Mouse (Mus musculus) megakaryocyte, embryonic 14.5 days (primary cell): ENCODE results near the gene Galnt13. TPM values are rescaled to one million over a fixed set of nuclear protein-coding genes. Genes with fewer than 3 reads are reported as not detected.

Experiments
- H3K27me3 ChIP-seq: replicated peaks from 2 replicates; pipeline ENCODE3; 2012; ENCODE audit warnings: inconsistent platforms
- H3K36me3 ChIP-seq: replicated peaks from 2 replicates; pipeline ENCODE3; 2012; ENCODE audit warnings: low read length, inconsistent platforms, mixed read lengths
- H3K4me1 ChIP-seq: 2 replicates; pipeline ENCODE4 v1.6.1; 2012; ENCODE audit warnings: inconsistent platforms
- H3K4me3 ChIP-seq: replicated peaks from 2 replicates; pipeline ENCODE3; 2012; ENCODE audit warnings: moderate library complexity, mild to moderate bottlenecking, inconsistent platforms
- H3K9me3 ChIP-seq: 2 replicates; pipeline ENCODE4 v1.6.1; 2012; ENCODE audit warnings: inconsistent platforms
- FLI1 ChIP-seq: IDR thresholded peaks from 2 replicates; pipeline ENCODE4 v1.6.1; 2012; ENCODE audit warnings: low read length, inconsistent platforms, mixed read lengths
- GATA1 ChIP-seq: IDR thresholded peaks from 3 replicates; pipeline ENCODE4 v1.6.1; 2012; ENCODE audit warnings: mixed read lengths, low read length, inconsistent platforms, borderline replicate concordance
- polyA plus RNA-seq: library from polyadenylated mRNA; stranded (reverse); fragments of >175 nt; gene quantifications from 2 replicates; pipeline ENCODE4 v1.2.3, GENCODE M21; 2012; ENCODE audit warnings: low replicate concordance; ENCODE audit not compliant: insufficient read depth

Galnt13 gene
- polyA plus RNA-seq, 1 experiment = not detected

GRCm38 (mm10) chr2:55085580-55085979 is 649.5 kb downstream of the Galnt13 start:
- no peak for TF ChIP-seq FLI1
- no peak for TF ChIP-seq GATA1
- H3K4me1 ChIP-seq = no peaks in the 10 kb centered on the region
- no peaks in the 10 kb centered on the region for H3K9me3 ChIP-seq
- H3K27me3 ChIP-seq = no peaks in the 10 kb centered on the region
- no peak overlapping the region for H3K4me3 ChIP-seq
- no peaks in the 10 kb centered on the region for H3K36me3 ChIP-seq

- H3K9me3 ChIP-seq = no peaks in the 10 kb centered on the region
- H3K4me1 ChIP-seq = no peaks in the 10 kb centered on the region
- no peaks in the 10 kb centered on the region for H3K27me3 ChIP-seq
- H3K4me3 ChIP-seq = no peak overlapping the region
- no peaks in the 10 kb centered on the region for H3K36me3 ChIP-seq
- TF ChIP-seq FLI1 = no peak
- TF ChIP-seq GATA1 = no peak
These were observed 651.9 kb downstream of the Galnt13 start for GRCm38 (mm10) chr2:55088034-55088433.

DNA sequence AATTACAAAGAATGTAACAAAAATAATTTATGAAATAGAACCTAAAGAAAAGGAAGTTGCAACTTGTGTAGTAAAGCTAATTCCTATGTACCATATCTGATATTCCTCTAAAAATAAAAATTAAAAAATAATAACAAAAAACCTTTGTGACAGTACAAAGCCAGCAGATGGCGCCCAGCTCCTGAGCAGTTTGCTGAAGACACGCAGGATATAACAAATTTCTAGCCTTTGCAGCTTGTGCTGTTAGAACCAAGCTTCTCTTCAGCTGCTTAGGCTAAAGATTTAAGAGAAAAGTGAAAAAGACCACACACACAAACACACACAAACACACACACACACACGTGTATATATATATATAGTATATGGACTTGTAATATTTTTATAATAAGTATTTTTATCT is 654.2 kb downstream of the Galnt13 start:
- TF ChIP-seq FLI1 (no peak), GATA1 (no peak)
- H3K4me3 ChIP-seq = no peak overlapping the region
- no peaks in the 10 kb centered on the region for H3K9me3 ChIP-seq
- no peaks in the 10 kb centered on the region for H3K4me1 ChIP-seq
- H3K36me3 ChIP-seq = no peaks in the 10 kb centered on the region
- H3K27me3 ChIP-seq = no peaks in the 10 kb centered on the region

DNA sequence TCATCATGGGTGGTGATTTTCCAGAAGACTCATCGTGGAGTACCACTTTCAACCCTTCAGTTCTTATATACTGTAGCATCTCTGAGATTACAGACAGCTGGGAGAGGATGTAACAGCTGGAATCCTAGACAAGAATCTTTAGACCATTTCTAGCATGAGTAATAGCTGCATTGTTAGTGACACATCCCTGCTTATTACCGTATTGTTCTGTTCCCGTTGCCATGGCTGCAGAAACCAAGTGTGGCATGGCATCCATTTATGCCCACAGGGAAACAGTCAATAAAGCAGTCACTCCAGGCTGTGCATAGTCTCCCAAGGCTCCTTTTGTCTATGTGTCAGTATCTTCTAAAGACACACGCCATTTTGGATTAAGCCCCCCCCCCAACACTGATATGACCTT is 655.4 kb downstream of the Galnt13 start:
- Histone ChIP-seq H3K4me3 (no peak overlapping the region), H3K36me3 (no peaks in the 10 kb centered on the region), H3K27me3 (no peaks in the 10 kb centered on the region), H3K9me3 (no peaks in the 10 kb centered on the region), H3K4me1 (no peaks in the 10 kb centered on the region)
- TF ChIP-seq FLI1 = no peak
- no peak for TF ChIP-seq GATA1

DNA sequence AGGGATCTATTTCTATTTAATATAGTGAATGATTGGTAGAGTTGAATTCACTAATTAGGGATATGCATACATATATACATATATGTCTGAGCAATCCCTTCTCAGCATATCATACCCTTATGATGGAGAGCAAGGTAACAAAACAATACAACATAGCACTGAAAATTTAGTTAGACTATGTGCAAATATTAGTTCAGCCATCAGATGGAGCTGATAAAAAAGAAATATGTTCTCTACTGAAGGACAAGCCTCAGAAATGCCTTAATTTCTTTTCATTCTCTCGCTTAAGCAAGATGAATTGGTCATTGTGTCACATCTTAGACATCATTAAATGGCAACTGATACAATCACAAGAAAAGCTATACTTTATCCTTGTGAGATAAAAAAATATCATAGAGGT is 663.0 kb downstream of the Galnt13 start:
- Histone ChIP-seq H3K27me3 (no peaks in the 10 kb centered on the region), H3K4me3 (no peak overlapping the region), H3K9me3 (no peaks in the 10 kb centered on the region), H3K36me3 (no peaks in the 10 kb centered on the region), H3K4me1 (no peaks in the 10 kb centered on the region)
- no peak for TF ChIP-seq FLI1
- no peak for TF ChIP-seq GATA1

GRCm38 (mm10) chr2:55101279-55101678 is 665.2 kb downstream of the Galnt13 start:
- TF ChIP-seq FLI1 (no peak), GATA1 (no peak)
- no peaks in the 10 kb centered on the region for H3K9me3 ChIP-seq
- H3K4me1 ChIP-seq = no peaks in the 10 kb centered on the region
- no peak overlapping the region for H3K4me3 ChIP-seq
- no peaks in the 10 kb centered on the region for H3K27me3 ChIP-seq
- no peaks in the 10 kb centered on the region for H3K36me3 ChIP-seq

DNA sequence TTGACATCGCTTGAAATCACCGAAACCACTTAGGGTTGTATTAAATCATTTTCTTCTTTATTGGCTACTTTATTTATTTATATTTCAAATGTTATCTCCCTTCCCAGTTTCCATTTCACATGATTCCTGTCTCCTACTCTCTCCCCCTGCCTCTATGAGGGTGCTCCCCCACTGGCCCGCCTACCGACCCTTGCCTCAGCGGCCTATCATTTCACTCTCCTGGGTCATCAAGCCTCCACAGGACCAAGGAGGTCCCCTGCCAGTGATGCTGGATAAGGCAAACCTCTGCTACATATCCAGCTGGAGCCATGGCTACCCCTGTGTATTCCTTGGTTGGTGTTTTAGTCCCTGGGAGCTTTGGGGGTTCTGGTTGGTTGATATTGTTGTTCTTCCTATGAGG is 667.4 kb downstream of the Galnt13 start:
- H3K4me3 ChIP-seq = no peak overlapping the region
- H3K4me1 ChIP-seq = no peaks in the 10 kb centered on the region
- no peaks in the 10 kb centered on the region for H3K27me3 ChIP-seq
- no peaks in the 10 kb centered on the region for H3K9me3 ChIP-seq
- no peaks in the 10 kb centered on the region for H3K36me3 ChIP-seq
- TF ChIP-seq FLI1 (no peak), GATA1 (no peak)

GRCm38 (mm10) chr2:55107828-55108227 is 671.7 kb downstream of the Galnt13 start:
- H3K27me3 ChIP-seq = no peaks in the 10 kb centered on the region
- H3K4me3 ChIP-seq = no peak overlapping the region
- TF ChIP-seq FLI1 (no peak), GATA1 (no peak)
- no peaks in the 10 kb centered on the region for H3K36me3 ChIP-seq
- H3K9me3 ChIP-seq = no peaks in the 10 kb centered on the region
- no peaks in the 10 kb centered on the region for H3K4me1 ChIP-seq

GRCm38 (mm10) chr2:55153089-55153488 is 717.0 kb downstream of the Galnt13 start:
- no peak for TF ChIP-seq FLI1
- TF ChIP-seq GATA1 = no peak
- peaks cover 5% of the 10 kb centered on the region; the same call in 1 of the 2 replicates for H3K9me3 ChIP-seq
- H3K27me3 ChIP-seq = no peaks in the 10 kb centered on the region
- no peak overlapping the region for H3K4me3 ChIP-seq
- H3K4me1 ChIP-seq = no peaks in the 10 kb centered on the region
- no peaks in the 10 kb centered on the region for H3K36me3 ChIP-seq

GRCm38 (mm10) chr2:55164781-55165180 is 728.7 kb downstream of the Galnt13 start:
- Histone ChIP-seq H3K4me1 (no peaks in the 10 kb centered on the region), H3K9me3 (no peaks in the 10 kb centered on the region), H3K36me3 (no peaks in the 10 kb centered on the region), H3K27me3 (no peaks in the 10 kb centered on the region), H3K4me3 (no peak overlapping the region)
- TF ChIP-seq GATA1 (no peak), FLI1 (no peak)
